Mouse (Mus musculus) cerebellum, adult 11-12 months (tissue): ENCODE results near the gene Actl6a.

Experiments used
- DNase-seq: peaks from one replicate; pipeline ENCODE4 v3.0.0; 2022

The Actl6a gene

GRCm38 (mm10) chr3:32749820-32750579, 43.9 kb downstream of the Actl6a start:
- DNase-seq, result peak; percentile 15

- no peak for DNase-seq
Observed at GRCm38 (mm10) chr3:32754384-32754915, 48.4 kb downstream of the Actl6a start.

GRCm38 (mm10) chr3:32759212-32759611, 53.1 kb downstream of the Actl6a start:
- no peak for DNase-seq

- DNase-seq, result no peak
Observed at GRCm38 (mm10) chr3:32762962-32763361, 56.9 kb downstream of the Actl6a start.

- no peak for DNase-seq
Observed at GRCm38 (mm10) chr3:32763902-32764301, 57.8 kb downstream of the Actl6a start.

- no peak for DNase-seq
Observed at GRCm38 (mm10) chr3:32770781-32771180, 64.7 kb downstream of the Actl6a start.
